Mouse (Mus musculus) brown adipose tissue, adult 24 weeks (tissue): ENCODE measurements around the gene Tex30. TPM values are rescaled to one million over a fixed set of nuclear protein-coding genes. Genes with fewer than 3 reads are reported as not detected.

Source experiments
- H3K27ac ChIP-seq: fragments of 200-500 bp; replicated peaks from 2 replicates; pipeline ENCODE4 v1.5.1; 2012; ENCODE audit warnings: low read depth, mild to moderate bottlenecking, low read length
- H3K4me1 ChIP-seq: fragments of 200-500 bp; 2 replicates; pipeline ENCODE4 v1.6.1; 2012; ENCODE audit warnings: low read length, mixed read lengths; ENCODE audit not compliant: control insufficient read depth, insufficient read depth, insufficient read length
- H3K4me3 ChIP-seq: fragments of 200-500 bp; 2 replicates; pipeline ENCODE4 v1.5.1; 2012; ENCODE audit warnings: low read depth, mild to moderate bottlenecking, low read length, moderate library complexity; ENCODE audit not compliant: insufficient read depth
- polyA plus RNA-seq: library from polyadenylated mRNA; stranded (reverse); fragments of >200 nt; gene quantifications from 2 replicates; pipeline ENCODE4 v1.2.4, GENCODE M21; 2012; ENCODE audit not compliant: missing spikeins, insufficient read depth, insufficient read length

Tex30 gene
- polyA plus RNA-seq: 4.4 and 8.5 TPM in 2 replicates

DNA sequence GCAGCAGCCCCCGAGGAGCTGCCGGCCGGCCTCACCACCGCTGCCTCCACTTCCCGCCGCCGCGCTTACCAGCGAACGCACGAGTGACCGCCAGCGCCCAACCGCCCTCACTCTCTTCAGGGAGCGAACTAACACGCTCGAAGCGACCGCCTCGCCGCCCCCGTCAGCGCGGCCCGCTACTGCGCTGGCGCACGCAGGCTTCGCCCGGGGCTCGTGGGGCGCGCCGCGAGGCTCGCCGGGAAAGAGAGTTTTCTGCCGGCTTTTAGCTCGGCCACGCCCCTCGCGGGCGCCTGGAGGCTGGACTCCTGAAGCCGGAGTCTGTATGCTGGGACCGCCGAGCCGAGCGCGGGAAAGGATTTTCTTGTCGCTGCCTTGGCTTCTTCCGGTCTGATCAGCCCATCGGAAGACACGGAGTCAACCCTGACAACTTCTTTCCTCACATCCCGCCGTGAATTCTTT is at the start of gene Tex30:
Tex30 (minus strand) TSS at position 183 of the 459 bp plus-strand sequence.
- Histone ChIP-seq H3K4me3 (peak within 1 kb of the TSS; percentile 90), H3K27ac (peak within 1 kb of the TSS; percentile 28; the same call in 1 of the 2 replicates), H3K4me1 (no peaks in the 10 kb centered on the region; the same call in 1 of the 2 replicates)

DNA sequence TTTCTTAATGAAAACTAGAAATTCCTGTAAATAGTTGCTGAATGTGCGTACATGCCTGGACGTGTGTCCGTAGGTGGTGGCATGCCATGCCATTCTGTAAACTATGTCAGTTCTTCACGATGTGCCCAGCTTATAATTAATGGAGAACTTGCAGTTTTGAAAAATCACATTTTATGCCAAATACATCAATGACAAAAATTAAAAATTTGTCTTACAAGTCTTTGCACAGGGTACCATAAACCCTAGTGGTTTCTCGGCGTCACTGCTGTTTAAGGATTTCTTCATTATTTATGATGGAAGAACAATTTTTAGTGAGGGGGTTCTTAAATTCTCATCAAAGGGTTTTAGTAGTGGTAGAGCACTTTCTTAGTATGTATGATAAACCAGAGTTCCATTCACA is 46.5 kb upstream of the Tex30 start:
- Histone ChIP-seq H3K27ac (no peak overlapping the region), H3K4me3 (peak overlapping the region; percentile 82; the same call in 1 of the 2 replicates), H3K4me1 (no peaks in the 10 kb centered on the region)

- Histone ChIP-seq H3K4me3 (peak within 1 kb of the TSS; percentile 82), H3K27ac (peak within 1 kb of the TSS; percentile 75), H3K4me1 (no peaks in the 10 kb centered on the region)
Measured at GRCm38 (mm10) chr1:44147563-44148381, 45.5 kb upstream of the Tex30 start, which contains the start of gene Ercc5. Ercc5 (plus strand) TSS chr1:44147744.

- Histone ChIP-seq H3K4me3 (no peak overlapping the region), H3K4me1 (no peaks in the 10 kb centered on the region), H3K27ac (no peak overlapping the region)
Measured at GRCm38 (mm10) chr1:44142747-44143146, 40.5 kb upstream of the Tex30 start.

GRCm38 (mm10) chr1:44140232-44140631 is 38.0 kb upstream of the Tex30 start:
- Histone ChIP-seq H3K4me3 (no peak overlapping the region), H3K4me1 (no peaks in the 10 kb centered on the region), H3K27ac (no peak overlapping the region)

GRCm38 (mm10) chr1:44129929-44130581 is 27.8 kb upstream of the Tex30 start:
- no peaks in the 10 kb centered on the region for H3K4me1 ChIP-seq
- no peak overlapping the region for H3K27ac ChIP-seq
- no peak overlapping the region for H3K4me3 ChIP-seq

GRCm38 (mm10) chr1:44125590-44125989 is 23.3 kb upstream of the Tex30 start:
- no peak overlapping the region for H3K27ac ChIP-seq
- H3K4me3 ChIP-seq: no peak overlapping the region
- no peaks in the 10 kb centered on the region for H3K4me1 ChIP-seq

- Histone ChIP-seq H3K4me1 (peaks cover 2% of the 10 kb centered on the region; the same call in 1 of the 2 replicates), H3K4me3 (no peak overlapping the region)
Measured at GRCm38 (mm10) chr1:44122256-44122655, 20.0 kb upstream of the Tex30 start.

GRCm38 (mm10) chr1:44120074-44120406 is 17.8 kb upstream of the Tex30 start:
- H3K4me1 ChIP-seq: peaks cover 2% of the 10 kb centered on the region; the same call in 1 of the 2 replicates
- peak overlapping the region; percentile 93 for H3K4me3 ChIP-seq
- 0 out of 2 replicates have a peak overlapping the region, but pooled peaks have one; percentile 33 for H3K27ac ChIP-seq

More at GRCm38 (mm10) chr1:44122256-44122655, 20.0 kb upstream of the Tex30 start:
- no peak overlapping the region for H3K27ac ChIP-seq

GRCm38 (mm10) chr1:44119201-44120073 is 17.2 kb upstream of the Tex30 start:
- Histone ChIP-seq H3K27ac (peak overlapping the region; percentile 85), H3K4me1 (peaks cover 2% of the 10 kb centered on the region; the same call in 1 of the 2 replicates), H3K4me3 (peak overlapping the region; percentile 93)

- Histone ChIP-seq H3K27ac (peak within 1 kb of the TSS; percentile 85), H3K4me1 (peaks cover 2% of the 10 kb centered on the region; the same call in 1 of the 2 replicates), H3K4me3 (peak within 1 kb of the TSS; percentile 93)
Measured at GRCm38 (mm10) chr1:44118239-44119054, 16.2 kb upstream of the Tex30 start, which contains the start of the genes Kdelc1 and Bivm. Kdelc1 (minus strand) TSS chr1:44118808. Bivm (plus strand) TSS chr1:44118957.

GRCm38 (mm10) chr1:44117571-44117970 is 15.3 kb upstream of the Tex30 start:
- H3K27ac ChIP-seq: no peak overlapping the region
- H3K4me1 ChIP-seq: peaks cover 2% of the 10 kb centered on the region; the same call in 1 of the 2 replicates
- no peak overlapping the region for H3K4me3 ChIP-seq

- Histone ChIP-seq H3K27ac (no peak overlapping the region), H3K4me1 (no peaks in the 10 kb centered on the region; the same call in 1 of the 2 replicates), H3K4me3 (no peak overlapping the region; the same call in 1 of the 2 replicates)
Measured at GRCm38 (mm10) chr1:44102939-44103338, 698 bp upstream of the Tex30 start.
